Mouse (Mus musculus): ENCODE measurements around the gene Scaf4. TPM values are rescaled to one million over a fixed set of nuclear protein-coding genes. Genes with fewer than 3 reads are reported as not detected.

Scaf4 gene
- polyA plus RNA-seq, 1 experiment from 2014 or later, result 29.4 TPM

Other genes starting within 250 kb of the Scaf4 start
- 26.5 and 30.4 TPM in 2 replicates for gene Tiam1, start 140.7 kb downstream of the Scaf4 start, polyA plus RNA-seq (2015; fragmentation: Nextera tagmentation; extraction: Ambion mirVana)
- gene Sod1, start 63.7 kb downstream of the Scaf4 start, polyA plus RNA-seq (2015; fragmentation: Nextera tagmentation; extraction: Ambion mirVana), result 826 and 844 TPM in 2 replicates
- gene Hunk, start 101.5 kb upstream of the Scaf4 start, polyA plus RNA-seq (2015; fragmentation: Nextera tagmentation; extraction: Ambion mirVana), result 6.5 and 8.5 TPM in 2 replicates